Mouse (Mus musculus) left cerebral cortex, adult 11 months (tissue): ENCODE results near the gene Dlat.
A peak's percentile ranks its signal among the peaks of the same experiment; 100 is the strongest.
"Not testable (repeated sequence)": the region's sequence is repeated elsewhere in the genome, so short reads cannot be mapped to it uniquely, and the experiment has no call there.

Experiments
- DNase-seq: peaks from one replicate; pipeline ENCODE4 v3.0.0; 2022; ENCODE audit warnings: low spot score

Gene Dlat

GRCm38 (mm10) chr9:50660431-50660830 is 851 bp upstream of the Dlat start:
- DNase-seq = no peak

DNA sequence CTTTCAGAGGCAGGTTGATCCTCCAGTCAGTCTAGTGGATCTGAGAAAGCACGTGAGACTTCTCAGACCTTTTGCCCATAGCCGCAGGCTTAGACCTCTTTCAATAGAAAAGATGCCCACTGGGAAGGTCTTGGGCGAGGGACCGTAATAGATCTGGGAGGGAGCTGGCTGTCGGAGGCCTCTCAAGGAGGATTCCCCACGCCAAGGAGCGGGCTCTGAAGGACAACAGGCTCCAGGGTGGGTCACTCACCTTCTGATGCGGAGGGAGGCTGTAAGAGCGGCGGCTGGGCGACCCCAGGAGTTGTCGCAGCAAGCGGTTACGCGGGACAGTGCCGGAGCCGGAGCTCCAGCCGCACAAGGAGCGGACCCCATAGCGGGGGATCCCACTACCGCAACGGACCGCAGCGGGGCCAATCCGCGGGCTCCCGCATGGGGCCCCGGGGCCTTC is 615 bp downstream of the Dlat start:
- DNase-seq = peak; percentile 11

GRCm38 (mm10) chr9:50658391-50658790 is 1.2 kb downstream of the Dlat start:
- no peak for DNase-seq

DNA sequence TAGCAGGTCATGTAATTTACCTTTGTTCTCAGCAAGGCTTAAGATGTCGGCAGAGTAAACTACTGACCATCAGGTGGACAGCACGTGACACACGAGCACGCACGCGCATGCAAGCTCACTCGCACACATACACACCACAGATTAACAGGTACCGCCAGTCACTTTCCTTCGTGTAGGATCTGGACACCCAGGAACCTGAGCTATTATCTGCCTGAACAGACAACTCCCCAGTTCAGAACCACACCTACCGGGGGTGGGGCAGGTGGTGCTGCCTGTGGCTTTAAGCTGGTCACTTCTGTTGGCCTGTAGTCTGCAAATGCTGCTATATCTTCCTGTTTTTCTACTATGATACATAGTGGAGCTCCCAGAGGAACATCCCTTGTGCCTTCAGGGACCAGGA is 9.1 kb downstream of the Dlat start:
- no peak for DNase-seq

DNA sequence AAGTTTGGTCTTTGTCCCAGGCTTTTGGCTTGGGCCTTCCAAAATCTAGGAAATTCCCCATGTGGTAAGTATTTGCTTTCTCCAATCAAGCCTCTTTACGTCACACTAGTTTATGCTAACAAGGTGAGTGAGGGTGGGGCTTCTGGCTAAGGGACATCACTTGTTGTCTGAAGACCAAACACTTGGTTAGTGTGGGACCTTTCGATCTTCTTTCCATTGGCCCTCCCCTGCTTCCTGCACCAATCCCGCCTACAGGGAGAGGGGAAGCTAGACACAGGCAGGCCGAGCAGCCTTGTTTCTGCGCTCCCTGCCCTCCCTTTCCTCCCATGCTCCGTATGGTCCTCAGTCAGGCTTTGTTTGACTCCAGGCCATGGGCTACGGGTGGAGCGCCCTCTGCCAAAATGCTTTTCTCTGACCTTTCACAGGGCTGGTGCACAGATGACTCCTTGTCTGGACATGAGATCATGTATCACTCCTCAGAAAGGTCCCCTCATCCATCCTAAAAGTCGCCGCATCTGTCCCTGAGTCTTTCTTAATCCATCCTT is 12.7 kb downstream of the Dlat start:
- DNase-seq = no peak

DNA sequence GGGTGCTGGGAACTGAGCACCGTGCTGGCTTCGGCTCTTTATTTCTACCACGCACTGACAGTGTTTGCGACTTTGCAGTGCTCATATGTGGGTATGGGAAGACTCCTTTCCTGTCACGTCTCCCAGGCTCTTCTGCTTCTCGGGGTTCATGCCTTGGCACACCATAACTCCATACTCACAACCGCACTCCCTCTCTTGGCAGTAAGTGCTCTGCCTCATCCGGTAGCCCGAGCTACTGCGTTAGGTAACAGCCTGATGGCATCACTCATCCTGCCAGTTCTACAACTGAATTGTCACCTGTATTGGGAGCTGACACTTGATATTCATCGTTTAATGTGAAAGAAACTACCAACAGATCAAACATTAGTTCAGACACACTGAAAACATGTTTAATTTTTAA is 25.3 kb downstream of the Dlat start:
- DNase-seq = no peak

GRCm38 (mm10) chr9:50633059-50633458 is 26.5 kb downstream of the Dlat start:
- no peak for DNase-seq

- no peak for DNase-seq
Observed at GRCm38 (mm10) chr9:50632016-50632688, 27.4 kb downstream of the Dlat start.

DNA sequence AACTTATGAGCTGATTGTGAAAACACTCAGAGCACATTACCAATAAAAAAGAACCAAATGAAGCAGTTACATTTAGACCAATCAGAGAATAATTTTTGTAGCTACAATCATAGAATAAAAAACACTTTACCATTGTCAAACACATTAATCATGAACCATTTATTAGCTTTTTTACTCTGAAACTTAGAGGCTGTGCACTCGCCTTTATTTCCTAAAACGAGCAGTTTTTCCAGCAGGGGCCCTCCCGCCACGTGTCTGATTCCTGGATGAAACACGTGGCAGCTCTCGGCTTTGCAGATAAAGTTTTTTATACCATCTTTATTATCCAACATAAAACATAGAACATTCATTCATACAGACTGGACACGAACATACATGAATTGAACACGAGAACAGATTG is 28.7 kb downstream of the Dlat start:
- not testable (repeated sequence) for DNase-seq

DNA sequence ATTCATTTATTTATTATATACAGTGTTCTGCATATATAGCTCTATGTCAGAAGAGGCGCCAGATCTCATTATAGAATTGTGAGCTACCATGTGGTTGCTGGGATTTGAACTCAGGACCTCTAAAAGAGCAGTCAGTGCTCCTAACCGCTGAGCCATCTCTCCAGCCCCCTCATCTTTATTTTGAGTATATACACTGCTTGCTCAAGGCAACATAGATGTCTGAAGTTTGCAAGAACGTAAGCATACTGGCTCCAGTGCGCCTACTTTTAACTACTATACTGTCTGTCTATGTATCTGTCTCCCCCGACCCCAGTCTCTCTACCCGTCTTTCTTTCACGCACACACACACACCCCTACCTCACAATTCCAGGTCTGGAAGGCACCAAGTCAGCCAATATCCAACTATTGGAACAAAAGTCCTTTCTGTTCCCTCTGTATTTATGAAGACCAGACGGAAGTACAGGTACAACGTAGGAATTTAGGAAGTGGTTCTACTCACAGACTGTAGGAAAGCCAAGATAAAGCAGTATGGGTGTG is 41.7 kb downstream of the Dlat start:
- DNase-seq = no peak

DNA sequence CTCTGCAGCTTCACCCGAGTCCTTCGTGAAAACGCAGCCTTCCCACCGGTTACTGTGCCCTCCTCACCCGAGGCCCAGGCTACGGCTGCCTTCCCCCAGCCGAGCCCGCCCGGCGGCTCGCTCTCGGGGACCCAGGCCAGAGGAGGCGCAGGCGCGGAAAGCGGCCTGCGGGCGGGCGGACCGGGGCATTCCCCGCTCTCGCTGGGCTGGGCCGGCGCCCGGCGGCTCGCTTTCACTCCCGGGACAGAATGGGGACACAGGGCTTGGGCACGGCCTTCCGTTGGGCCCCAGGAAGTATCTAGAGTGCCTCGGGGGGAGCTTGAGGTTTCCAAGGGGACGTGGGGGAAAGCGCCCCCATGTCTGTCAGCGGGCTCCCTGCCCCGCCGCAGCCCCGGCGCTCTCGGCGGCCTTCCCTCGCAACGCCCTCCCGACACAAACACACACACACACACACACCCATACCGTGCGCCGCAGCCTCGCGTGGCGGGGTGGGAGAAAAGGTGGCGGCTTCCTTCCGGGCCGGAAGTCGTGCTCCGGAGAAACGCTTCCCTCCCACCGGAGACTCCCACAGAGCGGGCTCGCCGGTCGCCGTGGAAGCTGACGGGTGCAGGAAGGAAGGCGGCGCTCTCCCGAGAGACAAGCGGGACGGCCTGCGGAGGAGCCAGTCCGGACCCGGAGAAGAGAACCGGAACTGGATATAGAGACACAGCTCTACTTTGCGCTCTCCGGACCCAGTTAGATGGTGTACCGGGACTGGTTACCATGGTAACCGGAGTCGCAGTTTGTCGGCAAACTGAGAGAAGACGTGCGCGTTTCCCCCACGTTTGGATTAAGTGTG is 42.6 kb downstream of the Dlat start, which contains the start of the genes Pih1d2 and Nkapd1:
Gene Pih1d2, plus strand, starts transcription at position 556 of the 838 bp plus-strand sequence.
Gene Nkapd1, minus strand, starts transcription at position 699 of the 838 bp plus-strand sequence.
- DNase-seq = peak; percentile 86

DNA sequence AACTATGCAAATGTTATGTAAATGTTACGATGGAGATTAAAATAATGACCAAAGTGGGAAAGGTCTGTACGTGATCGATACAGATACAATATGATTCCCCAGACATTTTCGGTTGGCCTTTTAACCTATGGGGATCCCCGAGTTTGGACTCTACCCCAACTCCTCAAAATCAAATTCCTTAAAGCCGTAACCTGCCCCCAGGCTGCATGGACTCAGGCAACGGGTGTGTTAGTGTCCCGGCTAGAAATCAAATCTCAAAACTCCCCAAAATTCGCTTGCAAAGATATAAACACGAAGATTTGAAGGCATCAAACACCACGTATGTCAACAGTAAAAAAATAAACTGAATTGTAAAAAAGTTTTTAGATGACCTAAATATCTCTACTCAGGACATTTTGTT is 43.4 kb downstream of the Dlat start:
- no peak for DNase-seq

GRCm38 (mm10) chr9:50612115-50612514 is 47.5 kb downstream of the Dlat start:
- no peak for DNase-seq

DNA sequence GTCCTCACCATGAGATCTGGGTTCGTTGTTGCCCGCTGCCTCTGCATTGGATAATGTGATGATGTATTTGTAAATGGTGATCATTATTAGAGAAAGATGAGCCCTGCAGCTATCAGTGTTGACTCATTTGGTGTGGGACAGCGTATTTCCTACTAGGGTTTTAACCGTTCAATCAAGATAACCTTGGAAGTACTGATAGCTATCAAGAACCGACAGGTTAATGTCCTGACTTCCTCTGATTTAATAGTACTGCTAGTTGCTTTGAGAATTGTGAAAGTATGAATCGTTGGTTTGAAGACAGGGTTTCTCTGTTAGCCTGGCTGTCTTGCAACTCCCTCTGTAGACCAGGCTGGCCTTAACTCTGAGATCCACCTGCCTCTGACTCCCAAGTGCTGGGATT is 55.2 kb downstream of the Dlat start:
- no peak for DNase-seq

DNA sequence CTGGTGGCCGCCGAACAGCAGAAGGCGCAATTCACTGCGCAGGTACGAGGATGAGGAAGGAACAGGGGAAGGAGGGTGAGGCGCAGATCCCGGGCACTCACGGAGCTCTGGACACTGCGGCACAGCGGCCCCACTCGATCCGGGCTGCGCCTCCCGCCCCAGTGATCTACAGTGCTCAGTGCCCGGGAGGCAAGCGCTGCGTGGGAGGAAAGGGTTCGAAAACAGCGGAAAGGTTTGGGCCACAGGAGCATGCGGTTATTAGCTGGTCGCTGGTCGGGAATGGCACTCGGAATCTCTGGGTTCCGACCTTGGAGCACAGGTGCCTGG is 55.6 kb downstream of the Dlat start:
- DNase-seq = no peak

GRCm38 (mm10) chr9:50603189-50603997 is 56.2 kb downstream of the Dlat start, which contains the start of the genes Sdhd and Timm8b:
Gene Sdhd, minus strand, starts transcription at chr9:50603812.
Gene Timm8b, plus strand, starts transcription at chr9:50603910.
- peak; percentile 93 for DNase-seq

GRCm38 (mm10) chr9:50602055-50602845 is 57.3 kb downstream of the Dlat start:
- no peak for DNase-seq

GRCm38 (mm10) chr9:50601536-50601935 is 58.0 kb downstream of the Dlat start:
- no peak for DNase-seq

- DNase-seq = no peak
Observed at GRCm38 (mm10) chr9:50596973-50597372, 62.6 kb downstream of the Dlat start.

- DNase-seq = no peak
Observed at GRCm38 (mm10) chr9:50594794-50595417, 64.7 kb downstream of the Dlat start.

- no peak for DNase-seq
Observed at GRCm38 (mm10) chr9:50593544-50593943, 66.0 kb downstream of the Dlat start.
